Mouse (Mus musculus) CH12.LX (cell line): ENCODE measurements at regions not wholly inside any gene's neighbourhood (a gene's known extent, or its start where the extent isn't known, plus 50 kb on each side); places are given as distances from the start of the nearest gene placed in this dataset.

ENCODE experiments used
- DNase-seq: peaks from one replicate; pipeline ENCODE4 v3.0.0-alpha.2; 2013; ENCODE audit errors: extremely low read depth
- H3K27ac ChIP-seq: 2 replicates; pipeline ENCODE4 v1.5.1; 2012; ENCODE audit warnings: low read depth, mild to moderate bottlenecking, control low read depth, moderate library complexity; ENCODE audit not compliant: insufficient read depth
- H3K27me3 ChIP-seq: replicated peaks from 2 replicates; pipeline ENCODE3; 2012; ENCODE audit warnings: inconsistent platforms
- H3K36me3 ChIP-seq, 2 experiments: replicated peaks in 1 of 2; 2 replicates each; pipeline versions ENCODE3 to v1.6.1; 2012; ENCODE audit warnings: inconsistent platforms in 1 of 2, low read length in 1 of 2, mild to moderate bottlenecking in 1 of 2, mixed read lengths in 1 of 2, moderate library complexity in 1 of 2; ENCODE audit not compliant: control insufficient read depth in 1 of 2, insufficient read depth in 1 of 2
- H3K4me1 ChIP-seq, 2 experiments: 2 replicates each; pipeline ENCODE4 v1.6.1; 2012; ENCODE audit warnings: inconsistent platforms in 1 of 2, moderate library complexity in 1 of 2; ENCODE audit not compliant: insufficient read depth in 2 of 2, control insufficient read depth in 1 of 2
- H3K4me2 ChIP-seq: 2 replicates; pipeline ENCODE4 v1.6.1; 2012; ENCODE audit warnings: low read depth, mild to moderate bottlenecking, control low read depth; ENCODE audit not compliant: poor library complexity, insufficient read depth, severe bottlenecking
- H3K4me3 ChIP-seq, 3 experiments: fragments of 150-350 bp in 1 of 3; sonication (generic) in 1 of 3; replicated peaks in 1 of 3; 2 replicates each; pipeline versions ENCODE3 to v1.5.1; 2011 to 2012; ENCODE audit warnings: low read depth in 2 of 3, low read length in 2 of 3, mild to moderate bottlenecking in 2 of 3, moderate library complexity in 2 of 3, control low read depth in 1 of 3, improper control_type of control experiment in 1 of 3, inconsistent platforms in 1 of 3, mixed read lengths in 1 of 3; ENCODE audit not compliant: poor library complexity in 1 of 3
- H3K79me2 ChIP-seq: replicated peaks from 2 replicates; pipeline ENCODE4 v1.6.1; 2012; ENCODE audit warnings: mild to moderate bottlenecking, moderate library complexity; ENCODE audit not compliant: control insufficient read depth, poor library complexity, insufficient read depth, severe bottlenecking; ENCODE audit errors: extremely low read depth
- H3K9ac ChIP-seq: 2 replicates; pipeline ENCODE4 v1.6.1; 2012; ENCODE audit warnings: low read depth, mild to moderate bottlenecking, control low read depth, moderate library complexity; ENCODE audit not compliant: insufficient read depth
- H3K9me3 ChIP-seq: replicated peaks from 2 replicates; pipeline ENCODE3; 2012; ENCODE audit warnings: low read length, inconsistent platforms, mixed read lengths
- BHLHE40 ChIP-seq: IDR thresholded peaks from 2 replicates; pipeline ENCODE4 v1.6.1; 2011; ENCODE audit warnings: mild to moderate bottlenecking, low read depth, low read length, improper control_type of control experiment
- CHD2 ChIP-seq: IDR thresholded peaks from 2 replicates; pipeline ENCODE4 v1.6.1; 2011; ENCODE audit warnings: low read length, improper control_type of control experiment
- EP300 ChIP-seq: IDR thresholded peaks from 2 replicates; pipeline ENCODE4 v1.6.1; 2011; ENCODE audit warnings: low read length, improper control_type of control experiment
- ETS1 ChIP-seq: conservative IDR thresholded peaks from 2 replicates; pipeline ENCODE4 v1.6.1; 2012; ENCODE audit warnings: low read depth, mild to moderate bottlenecking, inconsistent platforms, low read length, improper control_type of control experiment, moderate library complexity
- GABPA ChIP-seq: IDR thresholded peaks from 2 replicates; pipeline ENCODE4 v1.6.1; 2012; ENCODE audit warnings: low read depth, low read length, improper control_type of control experiment, inconsistent platforms; ENCODE audit not compliant: insufficient replicate concordance
- JUN ChIP-seq: IDR thresholded peaks from 2 replicates; pipeline ENCODE4 v1.6.1; 2011; ENCODE audit warnings: low read depth, mild to moderate bottlenecking, low read length, improper control_type of control experiment, moderate library complexity; ENCODE audit not compliant: insufficient read depth
- KAT2A ChIP-seq: IDR thresholded peaks from 2 replicates; pipeline ENCODE4 v1.6.1; 2012; ENCODE audit warnings: low read length, improper control_type of control experiment, inconsistent platforms; ENCODE audit not compliant: insufficient replicate concordance
- MAX ChIP-seq: IDR thresholded peaks from 2 replicates; pipeline ENCODE4 v1.6.1; 2011; ENCODE audit warnings: low read length, improper control_type of control experiment
- MAZ ChIP-seq: IDR thresholded peaks from 2 replicates; pipeline ENCODE4 v1.6.1; 2012; ENCODE audit warnings: low read depth, mild to moderate bottlenecking, inconsistent platforms, low read length, improper control_type of control experiment, moderate library complexity
- MEF2A ChIP-seq: IDR thresholded peaks from 2 replicates; pipeline ENCODE4 v1.6.1; 2014; ENCODE audit warnings: low read depth, mild to moderate bottlenecking, inconsistent platforms, low read length, improper control_type of control experiment, borderline replicate concordance
- NELFE ChIP-seq: IDR thresholded peaks from 2 replicates; pipeline ENCODE4 v1.6.1; 2011; ENCODE audit warnings: low read depth, low read length, improper control_type of control experiment
- NRF1 ChIP-seq: IDR thresholded peaks from 2 replicates; pipeline ENCODE4 v1.6.1; 2014; ENCODE audit warnings: low read depth, mild to moderate bottlenecking, inconsistent platforms, low read length, improper control_type of control experiment, moderate library complexity
- PAX5 ChIP-seq: IDR thresholded peaks from 2 replicates; pipeline ENCODE4 v1.6.1; 2012; ENCODE audit warnings: low read length, inconsistent platforms, mixed read lengths
- POLR2A ChIP-seq: IDR thresholded peaks from 2 replicates; pipeline ENCODE4 v1.6.1; 2011; ENCODE audit warnings: low read depth, mild to moderate bottlenecking, improper control_type of control experiment, low read length
- POLR2AphosphoS2 ChIP-seq: IDR thresholded peaks from 2 replicates; pipeline ENCODE4 v1.6.1; 2011; ENCODE audit warnings: low read depth, low read length, improper control_type of control experiment
- SIN3A ChIP-seq: IDR thresholded peaks from 2 replicates; pipeline ENCODE4 v1.6.1; 2012; ENCODE audit warnings: low read length, improper control_type of control experiment, inconsistent platforms
- ZKSCAN1 ChIP-seq: IDR thresholded peaks from 2 replicates; pipeline ENCODE4 v1.6.1; 2012; ENCODE audit warnings: low read depth, inconsistent platforms, low read length, improper control_type of control experiment, borderline replicate concordance
- ZMIZ1 ChIP-seq: IDR thresholded peaks from 2 replicates; pipeline ENCODE4 v1.6.1; 2012; ENCODE audit warnings: low read depth, mild to moderate bottlenecking, inconsistent platforms, low read length, improper control_type of control experiment
- dilution Hi-C: fragments of 300-500 bp; cut with MboI; formaldehyde crosslinking; loops from 2 replicates; pipeline ENCODE4 v1.14.3; 2020; ENCODE audit warnings: low sequenced_read_pairs; ENCODE audit not compliant: extremely low pct_unique_long_range_greater_than_20kb, extremely low pct_ligation_motif_present
- in situ Hi-C: fragments of 300-500 bp; cut with MboI; formaldehyde crosslinking; loops from 3 replicates; pipeline ENCODE4 v1.14.3; 2019; ENCODE audit warnings: low sequenced_read_pairs, low pct_ligation_motif_present, low pct_unique_long_range_greater_than_20kb, mixed read lengths

DNA sequence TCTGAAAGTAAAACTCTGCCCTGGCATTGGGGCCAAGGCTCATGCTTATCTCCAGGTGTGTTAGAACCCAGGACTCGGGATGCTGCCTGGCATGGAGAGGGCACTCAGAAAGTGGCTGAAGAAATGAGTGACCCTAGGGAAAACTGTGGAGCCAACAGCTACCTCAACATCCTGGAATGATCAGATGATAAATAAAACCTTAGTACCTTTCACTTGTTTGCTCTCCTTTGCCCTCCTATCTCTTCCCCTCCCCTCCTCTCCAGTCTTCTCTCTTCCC is 240.9 kb upstream of the Xylt1 start:
- in situ Hi-C loops (no loop called here), dilution Hi-C loops (no loop called here)
- no peaks in the 10 kb centered on the region for H3K4me1 ChIP-seq
- no peaks in the 10 kb centered on the region for H3K27me3 ChIP-seq
- H3K9ac ChIP-seq = no peak overlapping the region
- H3K36me3 ChIP-seq = no peaks in the 10 kb centered on the region
- no peak overlapping the region for H3K4me2 ChIP-seq
- no peak overlapping the region for H3K4me3 ChIP-seq
- H3K27ac ChIP-seq = no peak overlapping the region
- no peaks in the 10 kb centered on the region for H3K9me3 ChIP-seq
- no peak for DNase-seq
- no peaks in the 10 kb centered on the region for H3K79me2 ChIP-seq
- TF ChIP-seq EP300 = no peak
- TF ChIP-seq ETS1 = no peak
- no peak for TF ChIP-seq MAX
- TF ChIP-seq NRF1 = no peak
- no peak for TF ChIP-seq MAZ
- no peak for TF ChIP-seq POLR2AphosphoS2
- TF ChIP-seq ZKSCAN1 = no peak

DNA sequence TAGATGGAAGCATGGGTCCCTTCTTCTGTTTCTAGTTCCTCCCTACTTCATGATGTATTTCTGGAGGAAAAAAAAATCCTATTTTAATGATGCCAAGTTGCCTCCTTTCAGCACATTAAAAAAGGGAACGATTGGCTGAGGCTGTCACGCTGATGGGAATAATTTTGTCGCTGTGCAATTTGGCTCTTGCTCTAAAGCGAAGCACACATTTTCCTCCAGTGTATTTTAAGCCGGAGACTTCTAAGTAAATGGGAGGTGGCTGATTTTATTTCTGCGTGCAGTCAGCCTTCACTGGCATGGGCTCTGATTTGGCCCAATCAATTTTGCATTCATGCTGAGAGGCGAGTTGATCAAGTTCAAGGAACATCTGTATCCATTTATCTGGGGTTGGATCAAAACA is 234.0 kb upstream of the Xylt1 start:
- Histone ChIP-seq H3K36me3 (no peaks in the 10 kb centered on the region), H3K4me3 (no peak overlapping the region), H3K4me1 (no peaks in the 10 kb centered on the region), H3K27me3 (no peaks in the 10 kb centered on the region), H3K27ac (no peak overlapping the region), H3K79me2 (no peaks in the 10 kb centered on the region)
- in situ Hi-C loops = no loop called here
- DNase-seq = no peak
- no peak for TF ChIP-seq SIN3A
- TF ChIP-seq ZMIZ1 = no peak
- no peak for TF ChIP-seq CHD2
- no peak for TF ChIP-seq POLR2A
- TF ChIP-seq PAX5 = no peak
- TF ChIP-seq GABPA = no peak
- TF ChIP-seq NELFE = no peak
- TF ChIP-seq POLR2AphosphoS2 = no peak
- no peak for TF ChIP-seq KAT2A
- no peak for TF ChIP-seq JUN
- no peak for TF ChIP-seq BHLHE40
- no peak for TF ChIP-seq ZKSCAN1
- no peak for TF ChIP-seq MEF2A
- TF ChIP-seq, all 38 proteins: peak for 0
- H3K4me2 ChIP-seq = no peak overlapping the region
- H3K9ac ChIP-seq = no peak overlapping the region
- dilution Hi-C loops = no loop called here
- H3K9me3 ChIP-seq = no peaks in the 10 kb centered on the region
